Mouse (Mus musculus): ENCODE results near the gene Tnip1.

DNA sequence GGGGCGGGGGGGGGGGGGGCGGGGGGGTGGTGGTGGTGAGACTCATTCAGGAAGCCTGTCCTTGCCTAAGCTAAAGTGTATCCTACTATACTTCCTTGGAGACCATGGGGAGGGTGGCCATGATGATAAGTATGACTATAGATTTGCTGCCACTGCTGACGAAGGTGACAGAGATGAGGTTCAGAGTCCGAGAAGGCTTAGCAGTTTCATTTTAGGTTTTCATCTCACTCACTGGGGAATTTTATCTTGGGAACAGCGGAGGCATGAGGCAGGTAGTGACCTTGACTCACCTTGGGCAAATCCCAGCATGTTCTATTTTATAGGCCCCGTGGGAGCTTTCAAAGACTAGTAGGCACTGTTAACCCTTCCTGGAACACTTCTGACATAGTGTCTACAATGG, 10.1 kb upstream of the Tnip1 start:
- TF ChIP-seq CTCF (IDR thresholded peaks at IDR 0.05; ENCODE audit: borderline replicate concordance, control insufficient read depth, extremely low read depth, insufficient read depth, low read length, poor library complexity), result no peak
- no peak for TF ChIP-seq POLR2A (IDR thresholded peaks at IDR 0.05; ENCODE audit: control insufficient read depth, extremely low read depth, insufficient read depth, low read length, poor library complexity)
